Mouse (Mus musculus) frontal cortex, postnatal 36 days (tissue): ENCODE measurements around the gene Rtn1.

Experiments
- DNase-seq, 2 experiments: peaks; one replicate each; pipeline ENCODE4 v3.0.0; 2022; ENCODE audit warnings: low spot score in 2 of 2

The Rtn1 gene

DNA sequence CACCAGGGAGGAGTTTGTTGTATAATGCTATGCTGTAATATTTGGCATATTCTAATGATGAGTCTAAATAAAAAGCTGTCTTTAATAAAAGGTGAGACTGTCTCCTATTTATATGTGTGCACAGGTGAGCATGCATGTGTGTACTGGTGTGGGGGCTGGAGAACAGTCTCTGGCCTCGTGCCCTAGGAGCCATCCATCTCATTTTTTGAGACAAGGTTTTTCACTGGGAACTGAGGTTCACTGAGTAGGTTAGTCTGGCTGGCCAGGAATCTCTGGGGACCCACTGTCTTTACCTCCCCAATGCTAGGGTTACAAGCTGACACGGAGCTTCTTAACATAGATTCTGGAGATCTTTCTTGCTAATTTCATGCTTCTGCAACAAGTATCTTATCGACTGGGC is 176.7 kb downstream of the Rtn1 start:
- DNase-seq: no peak

DNA sequence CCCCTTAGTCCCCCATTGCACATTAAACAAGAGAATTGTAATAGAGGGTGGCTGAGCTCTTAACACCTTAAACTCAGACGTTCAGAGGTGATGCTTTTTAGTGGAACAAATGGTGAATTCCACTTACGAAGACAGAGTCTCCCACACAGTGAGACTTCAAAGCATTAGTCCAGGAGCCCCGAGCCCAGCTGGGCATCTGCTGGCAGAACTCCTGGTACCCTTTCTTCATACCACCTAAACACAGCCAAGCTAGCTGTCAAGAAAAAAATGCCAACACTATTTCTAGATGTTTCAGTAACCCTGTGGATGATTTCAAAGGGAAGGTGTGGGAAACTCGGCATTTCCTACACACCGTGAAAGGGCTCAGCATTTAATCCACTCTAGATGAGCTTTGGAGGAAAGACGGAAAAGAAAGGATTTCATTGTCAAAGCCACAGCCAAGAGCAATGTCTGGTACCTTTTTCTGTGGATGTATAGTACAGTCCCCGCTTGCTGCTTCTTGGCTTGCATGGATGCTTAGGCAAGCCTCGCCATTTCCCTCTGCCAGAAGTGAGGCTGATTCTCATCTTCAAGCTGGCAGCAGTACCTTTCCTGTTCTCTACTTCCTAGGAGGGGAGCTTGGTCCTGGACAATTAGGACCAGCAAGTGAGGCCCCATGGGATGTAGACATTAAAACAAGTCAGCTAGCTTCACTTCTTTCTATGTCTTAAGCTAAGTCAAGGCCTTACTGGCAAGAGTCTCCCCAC is 179.2 kb downstream of the Rtn1 start:
- no peak for DNase-seq

DNA sequence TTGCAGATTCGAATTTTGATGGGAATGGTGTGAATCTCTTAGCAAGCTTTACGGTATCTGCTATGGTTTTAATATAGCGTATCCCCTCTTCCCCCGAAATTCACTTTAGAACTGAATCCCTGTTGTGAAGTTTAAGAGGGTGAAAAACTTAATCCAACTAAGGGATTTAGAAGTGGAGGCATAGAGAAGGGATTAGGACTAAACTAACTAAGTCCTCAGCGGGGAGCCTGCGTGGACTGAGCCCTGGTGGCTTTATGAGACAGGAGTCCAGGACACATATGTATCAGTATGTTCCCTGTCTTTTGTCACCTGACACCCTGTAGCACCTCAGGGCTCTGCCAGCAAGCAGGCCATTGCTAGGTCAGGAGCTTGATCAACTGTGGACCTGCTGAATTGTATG is 181.1 kb downstream of the Rtn1 start:
- no peak for DNase-seq

DNA sequence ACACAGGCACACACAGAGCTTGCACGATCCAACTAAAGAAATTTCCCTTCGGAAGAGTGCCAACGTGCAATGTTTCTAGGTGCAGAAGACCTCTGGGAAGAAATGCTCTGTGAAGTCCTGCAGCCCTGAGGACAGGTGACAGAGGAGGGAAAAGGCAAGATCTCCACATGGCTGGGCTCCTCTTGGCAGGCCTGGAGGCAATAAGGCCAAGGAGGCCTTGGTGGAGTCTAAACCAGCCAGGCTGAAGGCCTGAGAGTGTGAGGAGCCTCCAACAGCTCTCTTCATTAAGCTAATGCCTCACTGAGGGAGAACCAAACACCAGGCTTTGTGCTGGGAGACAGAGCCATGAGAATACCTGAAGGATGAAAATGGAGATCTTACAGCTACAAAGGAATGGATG is 183.5 kb downstream of the Rtn1 start:
- no peak for DNase-seq

DNA sequence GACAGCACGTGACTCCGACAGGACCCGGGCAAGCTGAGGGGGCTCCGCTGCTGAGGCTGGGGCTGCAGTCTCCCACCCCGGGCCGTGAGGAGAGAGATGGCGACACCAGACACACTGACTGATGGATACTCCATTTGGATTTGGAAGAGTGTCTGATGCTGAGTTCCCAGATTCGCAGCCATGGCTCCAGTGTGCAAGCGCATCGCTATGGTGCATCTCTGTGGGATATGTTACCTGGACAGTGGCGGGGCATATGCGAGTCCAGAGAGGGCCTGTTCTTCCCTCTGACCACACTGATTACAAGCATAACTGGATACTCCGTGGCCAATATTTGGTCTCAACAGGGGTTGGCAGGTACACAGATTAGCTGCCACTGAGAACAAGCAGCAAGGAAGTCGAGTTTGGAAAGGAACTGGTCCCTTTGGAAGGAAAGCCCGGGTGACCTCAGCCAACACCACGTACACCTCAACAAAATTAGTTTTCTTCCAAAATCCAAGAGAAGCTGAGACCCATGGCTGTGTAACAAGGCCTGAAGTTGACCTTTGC is 185.2 kb downstream of the Rtn1 start:
- DNase-seq: no peak

DNA sequence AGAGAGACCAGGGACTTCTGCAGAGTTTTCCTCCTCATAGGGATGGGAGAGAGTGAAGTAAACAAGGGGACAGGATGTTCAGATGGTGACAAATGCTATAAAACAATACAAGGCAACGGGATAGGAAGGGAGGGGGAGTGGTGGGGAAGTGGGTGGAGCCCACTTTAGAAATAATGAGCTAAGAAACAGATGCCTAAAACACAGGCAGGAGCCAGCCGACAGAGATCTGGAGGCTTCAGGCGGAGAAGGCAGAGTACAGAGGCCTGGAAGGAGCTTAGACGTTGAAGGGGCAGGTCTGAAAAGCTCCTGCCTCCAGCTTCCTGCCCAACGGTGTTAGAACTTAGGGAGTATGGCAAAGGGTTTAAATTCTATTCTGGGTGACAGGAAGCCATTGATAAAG is 195.3 kb downstream of the Rtn1 start:
- no peak for DNase-seq

DNA sequence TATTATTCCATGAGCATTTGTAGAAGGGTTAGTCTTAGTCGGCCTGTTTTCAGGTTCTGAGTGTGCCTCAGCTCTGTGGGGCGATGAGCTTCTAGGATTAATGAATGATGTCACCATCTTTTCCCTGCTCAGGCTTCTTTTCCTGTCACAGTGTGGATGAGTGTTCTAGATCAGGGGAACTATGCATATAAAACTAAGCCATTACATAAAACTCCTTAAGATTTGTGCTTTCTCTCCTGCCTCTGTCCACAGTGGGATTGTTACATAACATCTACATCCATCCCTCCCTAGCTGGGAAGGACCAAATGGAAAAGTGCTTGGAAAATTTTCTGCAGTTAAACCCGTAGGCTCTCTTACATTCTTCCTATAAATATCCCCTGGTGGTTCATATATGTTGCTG is 208.0 kb downstream of the Rtn1 start:
- DNase-seq: peak in 1 of 2 experiments; percentile 48

DNA sequence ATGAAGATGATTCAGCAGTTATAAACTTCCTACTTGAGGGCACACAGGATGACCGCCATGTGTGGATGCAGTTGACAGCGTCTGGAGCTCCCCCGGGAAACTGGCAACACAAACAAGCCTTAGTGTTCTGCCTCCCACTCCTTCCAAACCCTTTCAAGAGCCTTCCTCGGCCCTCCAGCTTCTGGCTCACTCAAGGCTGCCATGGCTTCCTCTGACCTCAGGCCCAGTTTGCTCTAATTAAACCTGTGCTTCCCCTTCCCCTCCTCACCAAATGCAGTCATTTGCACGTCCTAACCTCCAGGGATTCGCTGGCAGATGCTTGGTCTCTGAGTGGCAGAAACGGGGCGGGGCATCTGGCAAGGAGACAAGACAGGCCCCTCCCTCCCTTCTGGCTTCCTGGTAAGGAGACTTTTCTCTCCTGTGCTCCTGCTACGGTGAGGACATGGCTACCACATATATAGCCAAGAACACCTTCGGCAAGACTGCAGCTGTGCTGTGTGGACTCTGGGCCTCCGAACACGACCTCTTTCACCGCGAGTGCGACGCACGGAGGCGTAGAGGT is 210.8 kb downstream of the Rtn1 start:
- DNase-seq: no peak

DNA sequence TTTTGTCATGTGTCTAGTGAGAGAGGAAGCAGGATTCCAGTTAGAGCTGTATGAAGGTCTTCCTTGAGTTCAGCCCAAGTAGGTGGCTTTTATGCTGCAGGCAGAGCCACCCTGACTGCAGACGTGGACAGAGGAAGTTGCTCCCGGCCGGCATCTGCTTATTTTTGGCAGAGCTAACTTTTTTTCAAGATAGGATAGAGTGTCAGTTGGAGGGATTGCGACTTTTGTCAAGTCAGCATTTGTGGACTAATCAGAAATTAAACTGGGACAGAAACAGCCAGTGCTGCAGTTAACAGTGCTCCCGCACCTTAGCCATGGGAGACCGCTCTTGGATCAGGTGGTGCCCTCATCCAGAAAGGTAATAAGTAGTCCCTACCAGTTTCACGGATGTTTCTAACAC is 211.4 kb downstream of the Rtn1 start:
- no peak for DNase-seq

DNA sequence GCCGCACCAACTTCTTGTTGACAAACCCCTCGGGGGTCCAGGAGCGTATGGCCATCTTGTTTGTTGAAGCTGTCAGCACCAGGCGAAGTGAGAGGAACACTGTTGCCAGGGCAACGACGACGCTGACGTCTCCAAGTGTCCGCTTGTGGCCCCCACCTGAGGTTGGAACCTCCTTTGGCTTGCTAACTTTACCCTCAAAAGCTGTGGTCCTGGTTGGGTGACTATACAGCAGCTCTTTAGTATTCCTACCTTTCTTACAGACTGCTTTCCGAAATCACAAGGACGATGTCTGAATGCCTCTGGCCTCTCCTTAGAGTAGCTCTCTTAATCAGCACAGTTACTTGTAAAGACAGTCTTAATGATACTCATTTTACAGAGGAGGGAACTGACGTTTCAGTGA is 223.9 kb downstream of the Rtn1 start, which contains the start of gene Ccdc175:
Ccdc175 (minus strand) TSS at position 101 of the 400 bp plus-strand sequence.
- no peak for DNase-seq

DNA sequence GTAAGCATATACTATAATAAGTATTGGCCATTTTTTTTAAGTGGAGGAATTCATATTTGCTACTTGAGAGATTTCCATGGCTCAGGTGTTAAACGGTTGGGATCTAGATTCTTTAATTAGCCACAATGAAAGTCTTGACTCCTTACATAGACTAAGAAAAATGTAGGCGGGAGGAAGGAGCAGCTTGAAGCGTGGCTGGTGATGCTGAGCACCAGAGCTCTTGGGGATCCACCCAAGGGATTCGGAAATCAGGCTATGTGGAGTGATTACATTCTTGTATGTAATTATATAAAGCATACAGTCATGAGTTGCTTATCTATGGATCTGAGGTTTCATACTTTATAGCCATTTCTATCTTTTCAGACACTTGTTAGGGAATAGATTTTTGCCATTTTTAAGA is 229.3 kb downstream of the Rtn1 start:
- DNase-seq: peak in 1 of 2 experiments; percentile 35

DNA sequence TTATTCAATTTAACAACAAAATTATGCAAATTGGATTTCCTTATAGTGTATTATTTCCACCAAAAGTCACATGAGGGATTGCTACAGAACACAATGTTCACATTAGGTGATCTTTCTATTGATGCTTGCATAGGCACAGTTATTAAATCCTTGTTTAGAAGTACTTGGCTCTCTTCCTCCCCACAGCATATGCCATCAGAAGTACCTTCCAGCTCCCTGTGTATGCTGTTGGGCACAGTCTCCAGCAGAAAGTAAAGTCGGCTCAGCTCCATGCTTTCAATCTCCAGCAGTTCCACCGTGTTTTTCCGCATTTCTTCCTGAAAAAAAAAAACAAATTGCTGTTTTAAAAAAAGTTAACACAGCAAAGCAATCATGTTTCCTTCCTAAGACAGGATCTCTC is 230.5 kb downstream of the Rtn1 start:
- no peak for DNase-seq
